Mouse (Mus musculus) MN1 (cell line): ENCODE measurements at regions not wholly inside any gene's neighbourhood (a gene's known extent, or its start where the extent isn't known, plus 50 kb on each side); places are given as distances from the start of the nearest gene placed in this dataset.

ENCODE experiments used
- DNase-seq: peaks from one replicate; pipeline ENCODE4 v3.0.0-alpha.2; 2016; ENCODE audit warnings: low spot score

DNA sequence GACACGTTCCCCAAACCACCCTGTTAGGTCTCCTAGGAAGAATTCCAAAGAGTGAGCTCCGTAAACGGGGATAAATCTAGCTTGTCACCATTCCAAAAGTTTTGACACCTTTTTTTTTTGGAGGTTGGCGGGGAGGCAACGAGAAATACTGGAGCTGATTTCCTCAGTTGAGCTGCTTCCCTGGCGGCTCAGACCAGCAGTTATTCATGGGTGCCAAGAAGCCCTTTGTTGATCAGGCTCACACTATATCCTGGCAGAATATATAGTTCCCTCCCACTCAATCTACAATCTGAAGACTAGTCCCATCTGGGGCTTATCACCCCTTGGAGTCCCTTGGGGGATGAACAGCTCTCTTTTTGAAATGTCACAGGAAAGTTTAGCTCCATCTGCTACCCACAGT is 77.5 kb upstream of the Tiam2 start:
- peak; percentile 28 for DNase-seq

- DNase-seq: no peak
Measured at GRCm38 (mm10) chr17:3249320-3249719, 77.1 kb upstream of the Tiam2 start.

- no peak for DNase-seq
Measured at GRCm38 (mm10) chr17:3251176-3251575, 75.2 kb upstream of the Tiam2 start.

- DNase-seq: no peak
Measured at GRCm38 (mm10) chr17:3251966-3252365, 74.4 kb upstream of the Tiam2 start.

GRCm38 (mm10) chr17:3253508-3254176 is 72.7 kb upstream of the Tiam2 start:
- DNase-seq: no peak

DNA sequence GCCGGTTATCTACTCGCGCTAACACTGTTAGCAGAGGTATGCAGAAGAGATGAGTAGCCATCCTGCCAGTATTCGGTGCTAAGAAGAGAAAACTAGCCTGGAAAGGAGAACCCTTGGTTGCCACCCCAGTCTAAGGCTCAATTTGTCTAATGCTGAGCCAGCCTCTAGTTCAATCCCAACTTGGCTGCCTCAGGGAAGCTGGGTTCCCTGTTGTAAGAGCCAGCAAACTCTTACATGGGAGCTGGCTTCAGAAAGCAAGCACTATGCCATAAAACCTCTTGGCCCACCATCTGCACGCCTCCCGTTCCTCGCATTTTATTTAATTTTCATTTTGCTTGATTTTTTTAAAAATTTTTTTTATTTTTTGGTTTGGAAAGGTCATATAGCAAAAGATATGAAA is 69.6 kb upstream of the Tiam2 start:
- DNase-seq: no peak

GRCm38 (mm10) chr17:3258811-3259510 is 67.4 kb upstream of the Tiam2 start:
- no peak for DNase-seq

DNA sequence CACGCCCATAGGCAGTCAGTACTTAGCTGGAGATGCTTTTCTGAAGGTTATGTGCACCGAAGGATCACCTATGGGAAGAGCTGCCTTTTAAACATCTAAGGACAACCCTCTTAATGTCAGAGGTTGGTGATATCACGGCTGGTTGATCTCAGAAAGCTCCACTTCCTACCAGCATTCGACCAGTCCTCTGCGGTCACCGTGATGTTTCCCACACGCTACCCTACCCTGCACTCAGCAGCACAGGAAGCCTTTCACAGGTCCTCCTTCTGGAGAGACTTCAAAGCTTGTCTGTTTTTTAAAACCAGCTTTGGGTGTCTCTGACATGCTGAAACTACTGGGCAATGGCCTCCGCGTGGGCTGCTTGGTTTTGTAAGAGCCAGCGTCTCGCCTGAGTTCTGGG is 65.6 kb upstream of the Tiam2 start:
- DNase-seq: no peak

GRCm38 (mm10) chr17:3273108-3274091 is 53.0 kb upstream of the Tiam2 start:
- peak; percentile 89 for DNase-seq

DNA sequence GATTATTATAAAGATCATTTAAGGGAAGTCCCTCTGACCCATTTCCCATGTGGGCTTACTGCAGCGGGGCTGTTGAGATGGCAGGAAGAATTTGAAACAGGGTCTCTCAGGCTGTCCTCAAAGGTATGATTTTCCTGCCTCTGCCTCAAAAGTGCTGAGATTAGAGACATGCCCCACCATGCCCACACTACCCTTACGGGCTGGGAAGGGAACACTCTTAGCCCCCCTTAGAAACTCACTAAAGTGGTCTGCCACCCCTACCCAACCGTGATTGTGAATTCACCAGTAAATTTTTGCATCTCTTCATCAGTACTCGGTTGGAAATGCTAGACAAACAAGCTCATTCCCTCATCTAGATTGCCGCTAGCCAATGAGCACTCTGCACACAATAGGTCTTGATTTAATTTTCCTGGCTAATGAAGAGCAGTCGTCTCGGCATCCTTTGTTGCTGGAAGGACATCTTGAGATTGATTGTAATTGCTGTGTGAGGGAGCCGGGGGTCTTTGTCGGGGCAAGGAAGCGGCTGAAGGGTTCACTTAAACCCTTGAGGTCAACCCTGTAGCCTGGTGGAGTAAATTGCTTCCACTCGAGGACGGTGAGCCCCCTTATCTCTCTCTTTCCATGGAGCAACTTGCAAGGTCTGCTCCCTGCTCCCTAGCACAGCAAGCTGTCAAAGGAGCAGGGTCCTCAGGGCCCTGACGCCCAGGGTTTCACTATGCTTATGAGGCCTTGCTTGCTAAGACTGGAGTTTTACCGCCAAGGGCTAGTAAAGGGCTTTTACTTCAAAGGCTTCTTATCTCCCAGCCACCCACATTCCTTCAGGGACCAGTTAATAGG is 51.7 kb upstream of the Tiam2 start:
- DNase-seq: peak; percentile 55
